Mouse (Mus musculus) frontal cortex, postnatal 25 days (tissue): ENCODE results near the gene Map2k5.
A peak's percentile ranks its signal among the peaks of the same experiment; 100 is the strongest.

Experiments
- DNase-seq, 2 experiments: peaks; one replicate each; pipeline ENCODE4 v3.0.0; 2022; ENCODE audit warnings: low spot score in 2 of 2

Gene Map2k5

GRCm38 (mm10) chr9:63258768-63259167, 118.9 kb downstream of the Map2k5 start:
- DNase-seq: no peak

GRCm38 (mm10) chr9:63257739-63258138, 120.0 kb downstream of the Map2k5 start:
- no peak for DNase-seq

GRCm38 (mm10) chr9:63250841-63251626, 126.7 kb downstream of the Map2k5 start:
- DNase-seq: no peak

- DNase-seq: no peak
These were observed 129.5 kb downstream of the Map2k5 start for GRCm38 (mm10) chr9:63248095-63248787.

GRCm38 (mm10) chr9:63246568-63247169, 131.0 kb downstream of the Map2k5 start:
- DNase-seq: peak in 1 of 2 experiments; percentile 8

GRCm38 (mm10) chr9:63241961-63242360, 135.7 kb downstream of the Map2k5 start:
- DNase-seq: no peak

GRCm38 (mm10) chr9:63241241-63241640, 136.5 kb downstream of the Map2k5 start:
- no peak for DNase-seq

- DNase-seq: no peak
These were observed 143.3 kb downstream of the Map2k5 start for GRCm38 (mm10) chr9:63234356-63234755.

- DNase-seq: no peak
These were observed 147.4 kb downstream of the Map2k5 start for GRCm38 (mm10) chr9:63230289-63230688.

- DNase-seq: no peak
These were observed 148.6 kb downstream of the Map2k5 start for GRCm38 (mm10) chr9:63229124-63229523.

- DNase-seq: no peak
These were observed 155.5 kb downstream of the Map2k5 start for GRCm38 (mm10) chr9:63222161-63222560.

- no peak for DNase-seq
These were observed 157.9 kb downstream of the Map2k5 start for GRCm38 (mm10) chr9:63219851-63220250.

GRCm38 (mm10) chr9:63215031-63215430, 162.7 kb downstream of the Map2k5 start:
- no peak for DNase-seq

- no peak for DNase-seq
These were observed 170.9 kb downstream of the Map2k5 start for GRCm38 (mm10) chr9:63206769-63207276.

- DNase-seq: no peak
These were observed 174.2 kb downstream of the Map2k5 start for GRCm38 (mm10) chr9:63203461-63203860.

GRCm38 (mm10) chr9:63201376-63202323, 176.1 kb downstream of the Map2k5 start:
- no peak for DNase-seq

GRCm38 (mm10) chr9:63197252-63197651, 180.4 kb downstream of the Map2k5 start:
- no peak for DNase-seq

- DNase-seq: no peak
These were observed 181.5 kb downstream of the Map2k5 start for GRCm38 (mm10) chr9:63196114-63196682.

GRCm38 (mm10) chr9:63195523-63195922, 182.2 kb downstream of the Map2k5 start:
- no peak for DNase-seq

- no peak for DNase-seq
These were observed 182.9 kb downstream of the Map2k5 start for GRCm38 (mm10) chr9:63194791-63195190.

- no peak for DNase-seq
These were observed 184.9 kb downstream of the Map2k5 start for GRCm38 (mm10) chr9:63192809-63193208.
